Mouse (Mus musculus) neural tube, embryonic 11.5 days (tissue): Measurements from ENCODE around the gene Ethe1. TPM values are rescaled to one million over a fixed set of nuclear protein-coding genes. Genes with fewer than 3 reads are reported as not detected.

Experiments
- ATAC-seq: fragments of 200-750 bp; cut with Nextera tagmentation; 2 replicates; pipeline ENCODE4 v1.8.0; 2017; ENCODE audit warnings: moderate number of reproducible peaks, mild to moderate bottlenecking, moderate TSS enrichment, moderate library complexity; ENCODE audit not compliant: insufficient read depth, low FRiP score, low TSS enrichment
- DNase-seq: peaks from one replicate; pipeline ENCODE4 v3.0.0-alpha.2; 2015; ENCODE audit warnings: low spot score
- H3K27ac ChIP-seq: fragments of 300-500 bp; sonication (generic); 2 replicates; pipeline ENCODE4 v1.5.1; 2014; ENCODE audit warnings: low read depth, mild to moderate bottlenecking, low read length
- H3K27me3 ChIP-seq: fragments of 300-500 bp; sonication (generic); 2 replicates; pipeline ENCODE4 v1.6.1; 2014; ENCODE audit warnings: mild to moderate bottlenecking, low read length, mixed read lengths; ENCODE audit not compliant: control insufficient read depth, insufficient read depth
- H3K36me3 ChIP-seq: fragments of 300-500 bp; sonication (generic); 2 replicates; pipeline ENCODE4 v1.6.1; 2014; ENCODE audit warnings: mild to moderate bottlenecking, low read length, moderate library complexity, mixed read lengths; ENCODE audit not compliant: control insufficient read depth, insufficient read depth
- H3K4me1 ChIP-seq: fragments of 300-500 bp; sonication (generic); 2 replicates; pipeline ENCODE4 v1.6.1; 2014; ENCODE audit warnings: low read length, mixed read lengths; ENCODE audit not compliant: control insufficient read depth, insufficient read depth
- H3K4me2 ChIP-seq: fragments of 300-500 bp; sonication (generic); 2 replicates; pipeline ENCODE4 v1.6.1; 2014; ENCODE audit warnings: low read depth, mild to moderate bottlenecking, moderate library complexity
- H3K4me3 ChIP-seq: fragments of 300-500 bp; sonication (generic); 2 replicates; pipeline ENCODE4 v1.5.1; 2014; ENCODE audit warnings: low read depth, low read length
- H3K9ac ChIP-seq: fragments of 300-500 bp; sonication (generic); 2 replicates; pipeline ENCODE4 v1.6.1; 2014; ENCODE audit warnings: mild to moderate bottlenecking, low read length
- H3K9me3 ChIP-seq: fragments of 300-500 bp; sonication (generic); 2 replicates; pipeline ENCODE4 v1.6.1; 2016; ENCODE audit warnings: low read length; ENCODE audit not compliant: control insufficient read depth
- WGBS: fragments of 180-500 bp; shearing (Covaris S2); extraction: QIAGEN DNeasy Blood & Tissue Kit; methylation state at CpG from one replicate; pipeline ENCODE4 v1.1.7; 2014; 5-methylcytosine and 5-hydroxymethylcytosine counted together
- polyA plus RNA-seq: library from polyadenylated mRNA; unstranded; fragments of >200 nt; fragmentation: Nextera tagmentation; extraction: Ambion mirVana; gene quantifications from 2 replicates; pipeline ENCODE4 v1.2.1, GENCODE M21; 2014

Ethe1 gene
- polyA plus RNA-seq, 1 experiment from 2014 or later = 23.4 TPM

DNA sequence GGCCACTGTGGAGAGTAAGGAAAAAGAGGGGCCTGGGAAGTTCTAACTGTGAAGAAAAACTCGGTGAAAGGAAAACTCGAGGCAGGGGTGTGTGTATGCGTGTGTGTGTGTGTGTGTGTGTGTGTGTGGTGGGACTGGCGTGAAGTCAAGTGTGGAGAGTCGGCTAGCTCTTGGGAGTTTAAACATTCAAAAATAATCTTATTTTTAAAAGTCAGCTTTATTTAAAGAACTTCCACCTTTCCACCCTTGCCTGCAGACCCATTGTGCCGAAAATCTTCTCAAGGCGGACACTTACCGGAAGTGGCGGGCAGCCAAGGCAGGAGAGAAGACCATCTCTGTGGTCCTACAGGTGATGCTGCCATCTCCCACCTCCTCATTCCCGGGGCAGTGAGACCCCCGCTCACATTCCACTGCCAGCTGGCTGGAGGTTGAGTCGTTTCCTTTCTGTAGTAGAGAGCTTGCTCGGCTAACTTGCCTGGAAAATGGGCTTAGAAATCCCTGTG lies 39.8 kb upstream of the Ethe1 start:
- peak overlapping the region; percentile 42; the same call in 1 of the 2 replicates for H3K27ac ChIP-seq

DNA sequence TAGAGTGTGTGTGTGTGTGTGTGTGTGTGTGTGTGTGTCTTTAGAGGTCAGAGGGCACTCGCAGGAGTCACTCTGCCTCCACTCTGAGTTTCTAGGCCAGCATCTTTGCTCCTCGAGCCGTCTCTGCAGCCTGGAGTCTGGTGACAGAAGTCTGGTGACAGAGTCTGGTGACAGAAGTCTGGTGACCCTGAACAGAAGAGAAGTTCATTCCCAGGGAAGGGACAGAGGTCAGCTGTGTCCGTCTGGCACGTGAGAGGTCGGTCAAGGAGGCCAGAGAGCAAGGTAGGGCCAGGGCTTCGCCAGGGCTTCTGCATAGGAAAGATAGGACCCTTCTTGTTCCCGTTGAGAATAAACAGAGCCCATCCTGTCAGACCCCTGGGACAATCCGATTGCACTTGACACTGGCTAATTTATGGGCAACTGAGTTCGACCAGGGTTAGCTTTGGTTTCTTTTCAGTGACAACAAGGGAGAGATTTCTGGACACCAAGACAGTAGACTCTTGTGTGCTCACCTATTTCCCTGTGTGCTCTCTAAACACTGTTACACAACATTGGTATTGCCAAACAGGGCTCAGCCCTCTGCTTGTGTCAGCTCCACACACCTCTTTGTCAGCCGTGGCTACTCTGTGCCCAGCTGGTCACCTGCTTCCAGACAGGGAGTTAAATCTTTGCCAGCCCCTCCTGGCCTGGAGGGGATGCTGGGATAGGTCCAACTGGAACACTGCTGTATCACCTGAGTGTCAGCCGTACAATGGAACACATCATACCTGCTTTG lies 35.2 kb upstream of the Ethe1 start:
- Histone ChIP-seq H3K36me3 (peaks cover 6% of the 10 kb centered on the region), H3K4me3 (no peak overlapping the region), H3K27me3 (no peaks in the 10 kb centered on the region), H3K9me3 (no peaks in the 10 kb centered on the region), H3K9ac (no peak overlapping the region), H3K4me1 (no peaks in the 10 kb centered on the region), H3K27ac (no peak overlapping the region), H3K4me2 (no peak overlapping the region)
- ATAC-seq (no peak), DNase-seq (no peak)
- 83% methylated on average over 12 of the region's 12 CpGs for WGBS

More for the DNA sequence above, 39.8 kb upstream of the Ethe1 start:
- peak overlapping the region; percentile 42 for H3K4me2 ChIP-seq
- H3K4me1 ChIP-seq = 0 out of 2 replicates have a peak, but pooled peaks cover 4% of the 10 kb centered on the region
- DNase-seq (no peak), ATAC-seq (peak; percentile 28; the same call in 1 of the 2 replicates)
- peak overlapping the region; percentile 71 for H3K9ac ChIP-seq
- WGBS = 38% methylated on average over 13 of the region's 13 CpGs
- H3K4me3 ChIP-seq = peak overlapping the region; percentile 73
- H3K9me3 ChIP-seq = no peaks in the 10 kb centered on the region
- peaks cover 2% of the 10 kb centered on the region for H3K36me3 ChIP-seq
- no peaks in the 10 kb centered on the region for H3K27me3 ChIP-seq

DNA sequence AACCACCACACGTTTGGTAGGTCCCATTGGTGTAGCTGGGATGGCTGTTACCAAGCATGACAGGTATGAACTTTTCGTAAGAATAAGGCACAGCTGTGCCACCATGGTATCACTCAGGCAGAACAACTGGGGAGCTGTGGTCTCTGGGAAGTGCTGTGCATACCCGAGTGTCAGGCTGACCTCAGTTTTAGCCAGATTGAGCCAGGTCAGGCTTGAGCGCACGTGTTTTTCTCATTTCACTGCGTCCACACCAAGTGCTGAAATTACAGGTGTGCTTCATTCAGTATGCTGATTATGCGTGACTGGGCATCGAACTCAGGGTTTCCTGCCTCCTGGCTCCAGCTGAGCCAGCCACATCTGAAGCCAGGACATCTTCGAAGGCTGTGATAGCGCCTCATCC lies 31.6 kb upstream of the Ethe1 start:
- Histone ChIP-seq H3K27me3 (no peaks in the 10 kb centered on the region), H3K9me3 (no peaks in the 10 kb centered on the region), H3K4me2 (no peak overlapping the region), H3K27ac (no peak overlapping the region), H3K4me1 (no peaks in the 10 kb centered on the region), H3K4me3 (no peak overlapping the region), H3K9ac (no peak overlapping the region), H3K36me3 (peaks cover 6% of the 10 kb centered on the region)
- ATAC-seq = no peak
- DNase-seq = no peak
- 96% methylated on average over 10 of the region's 10 CpGs for WGBS

DNA sequence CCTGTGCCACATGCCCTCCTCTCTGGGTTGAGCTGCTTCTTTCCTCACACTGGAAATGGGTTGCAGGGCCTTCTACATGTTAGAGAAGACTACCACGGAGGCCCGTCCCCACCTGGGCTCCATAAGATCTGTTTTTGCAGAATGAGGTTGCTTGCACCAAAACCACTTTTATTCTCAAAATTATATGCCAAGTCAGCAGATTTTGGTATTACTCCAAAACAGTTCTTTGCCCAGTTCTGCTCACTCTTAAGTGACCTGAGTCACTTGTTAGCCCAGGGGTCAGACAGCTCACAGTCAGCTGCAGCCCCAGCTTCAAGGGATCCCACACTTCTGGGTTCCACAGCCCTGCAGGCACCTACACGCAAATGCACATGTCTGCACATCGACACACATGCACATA lies 25.9 kb upstream of the Ethe1 start:
- Histone ChIP-seq H3K36me3 (peaks cover 4% of the 10 kb centered on the region), H3K9ac (no peak overlapping the region), H3K4me1 (no peaks in the 10 kb centered on the region), H3K4me2 (no peak overlapping the region), H3K27ac (no peak overlapping the region), H3K9me3 (no peaks in the 10 kb centered on the region), H3K27me3 (no peaks in the 10 kb centered on the region), H3K4me3 (no peak overlapping the region)
- WGBS = 94% methylated on average over 4 of the region's 4 CpGs
- ATAC-seq (no peak), DNase-seq (no peak)

DNA sequence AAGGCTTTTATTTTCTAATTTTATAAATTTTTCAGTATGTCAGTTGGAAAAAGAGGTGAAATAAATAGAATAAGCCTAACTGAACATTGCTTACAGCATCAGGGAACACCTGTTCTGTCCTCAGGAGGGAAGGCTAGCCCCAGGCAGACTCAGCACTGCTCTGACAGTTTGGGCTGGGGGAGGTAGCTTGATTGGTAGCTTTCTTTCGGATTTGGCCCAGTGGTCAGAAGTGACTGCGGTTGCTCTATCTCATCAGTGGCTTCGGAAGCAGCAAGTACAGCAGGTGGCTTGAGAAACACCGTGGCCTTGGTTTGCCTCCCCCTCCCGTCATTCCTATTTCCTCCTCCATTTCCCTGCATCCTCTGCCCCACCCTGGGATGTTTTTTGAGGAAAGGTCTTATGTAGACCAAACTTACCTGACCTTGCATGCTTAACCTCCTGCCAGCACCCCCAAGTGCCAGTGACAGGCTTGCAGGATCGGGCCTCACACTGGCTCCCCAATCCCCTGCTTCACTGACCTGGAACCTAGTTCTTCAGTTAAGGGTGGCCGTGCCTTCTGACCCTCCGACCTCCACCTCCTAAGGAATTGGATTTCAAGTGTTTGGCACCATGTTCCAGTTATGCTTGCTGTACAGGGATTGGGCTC lies 24.0 kb upstream of the Ethe1 start:
- WGBS = 94% methylated on average over 8 of the region's 8 CpGs
- no peak overlapping the region for H3K9ac ChIP-seq
- H3K4me1 ChIP-seq = no peaks in the 10 kb centered on the region
- DNase-seq = no peak
- no peak overlapping the region for H3K4me3 ChIP-seq
- ATAC-seq = no peak
- no peak overlapping the region for H3K4me2 ChIP-seq
- no peak overlapping the region for H3K27ac ChIP-seq
- H3K9me3 ChIP-seq = no peaks in the 10 kb centered on the region
- no peaks in the 10 kb centered on the region for H3K27me3 ChIP-seq
- H3K36me3 ChIP-seq = peaks cover 11% of the 10 kb centered on the region

DNA sequence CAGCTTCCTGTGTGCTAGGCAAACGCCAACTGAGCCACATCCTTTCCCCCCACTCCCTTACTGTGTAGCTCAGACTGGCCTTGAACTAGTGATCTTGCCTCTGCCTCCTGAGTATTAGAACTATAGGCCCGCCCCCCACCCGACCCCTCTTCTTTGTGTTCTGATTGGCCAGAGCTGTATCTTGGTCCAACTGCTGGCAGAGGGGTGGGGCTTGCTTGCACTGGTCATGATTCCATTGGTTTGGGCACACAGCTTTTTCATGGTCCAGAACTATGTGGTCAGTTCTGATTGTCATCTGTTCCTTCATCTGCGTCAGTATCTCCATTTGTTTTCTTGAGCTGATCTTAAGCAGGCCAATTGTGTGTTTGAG lies 23.5 kb upstream of the Ethe1 start:
- Histone ChIP-seq H3K9me3 (no peaks in the 10 kb centered on the region), H3K27ac (no peak overlapping the region), H3K4me1 (no peaks in the 10 kb centered on the region), H3K9ac (no peak overlapping the region), H3K36me3 (peaks cover 11% of the 10 kb centered on the region), H3K4me2 (no peak overlapping the region), H3K4me3 (no peak overlapping the region), H3K27me3 (no peaks in the 10 kb centered on the region)
- DNase-seq = no peak
- WGBS = 86% methylated on average over 4 of the region's 4 CpGs
- ATAC-seq = no peak

DNA sequence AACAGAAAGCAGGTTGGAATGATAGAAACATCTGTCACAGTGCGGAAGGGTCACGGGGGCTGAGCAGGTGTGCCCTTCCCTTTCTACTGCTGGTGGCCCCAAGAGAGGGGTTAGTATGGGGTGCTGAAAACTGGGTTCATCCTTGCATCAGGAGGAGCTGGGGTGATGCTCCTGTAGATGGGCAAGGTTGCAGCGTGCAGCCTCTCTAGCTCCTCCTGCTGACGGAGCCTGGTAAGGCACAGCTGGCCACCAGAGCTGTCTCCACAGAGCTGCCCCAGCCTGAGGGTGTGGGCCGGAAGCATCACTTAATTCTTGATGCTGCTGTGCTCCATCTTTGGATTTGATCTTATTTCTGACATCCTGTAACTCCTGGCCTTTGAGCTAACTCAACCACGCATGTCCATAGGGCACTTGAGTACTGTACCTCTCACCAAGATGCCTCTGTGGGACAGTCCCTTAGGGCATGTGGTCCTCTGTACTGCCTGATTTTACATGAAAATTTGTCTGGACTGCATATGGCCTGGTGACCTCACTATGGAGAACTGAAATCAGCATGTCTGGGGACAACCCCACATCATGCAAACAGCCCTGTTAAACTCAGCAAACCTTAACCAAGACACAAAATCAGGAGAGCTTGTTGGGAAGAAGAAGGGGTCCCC lies 22.6 kb upstream of the Ethe1 start:
- ATAC-seq (peak; percentile 58; the same call in 1 of the 2 replicates), DNase-seq (peak; percentile 82)
- no peaks in the 10 kb centered on the region for H3K27me3 ChIP-seq
- no peak overlapping the region for H3K4me2 ChIP-seq
- no peak overlapping the region for H3K9ac ChIP-seq
- no peak overlapping the region for H3K27ac ChIP-seq
- H3K4me1 ChIP-seq = no peaks in the 10 kb centered on the region
- no peaks in the 10 kb centered on the region for H3K9me3 ChIP-seq
- H3K36me3 ChIP-seq = peaks cover 11% of the 10 kb centered on the region
- 60% methylated on average over 6 of the region's 6 CpGs for WGBS
- no peak overlapping the region for H3K4me3 ChIP-seq

DNA sequence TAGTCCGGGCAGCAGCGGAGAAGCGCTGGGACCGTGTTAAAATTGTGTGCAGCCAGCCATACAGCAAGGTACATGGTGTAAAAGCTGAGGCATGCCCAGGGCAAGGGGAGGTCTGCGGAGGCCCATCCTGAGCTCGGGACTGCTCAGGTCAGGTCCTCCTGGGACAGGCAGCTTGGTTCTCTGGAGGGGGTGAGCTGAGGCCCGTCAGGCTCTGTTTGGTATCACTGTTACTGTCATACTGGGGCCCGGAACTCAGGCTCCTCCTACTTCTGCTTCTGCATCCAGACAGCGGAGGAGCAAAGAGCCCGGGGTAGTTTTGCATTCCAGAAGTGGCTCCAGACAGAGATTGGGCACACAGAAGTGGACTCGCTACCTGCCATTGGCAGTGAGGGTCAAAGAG lies 21.7 kb upstream of the Ethe1 start:
- DNase-seq = no peak
- H3K4me3 ChIP-seq = no peak overlapping the region
- 97% methylated on average over 11 of the region's 11 CpGs for WGBS
- no peak overlapping the region for H3K9ac ChIP-seq
- H3K36me3 ChIP-seq = peaks cover 14% of the 10 kb centered on the region
- H3K4me2 ChIP-seq = no peak overlapping the region
- H3K27ac ChIP-seq = no peak overlapping the region
- ATAC-seq = no peak
- no peaks in the 10 kb centered on the region for H3K27me3 ChIP-seq
- no peaks in the 10 kb centered on the region for H3K9me3 ChIP-seq
- no peaks in the 10 kb centered on the region for H3K4me1 ChIP-seq
